Mouse (Mus musculus) liver, adult 2 months (tissue): ENCODE measurements at regions not wholly inside any gene's neighbourhood (a gene's known extent, or its start where the extent isn't known, plus 50 kb on each side); places are given as distances from the start of the nearest gene placed in this dataset.

ENCODE experiments used
- CTCF ChIP-seq: fragments of 200-500 bp; IDR thresholded peaks from 2 replicates; pipeline ENCODE4 v1.5.1; 2011; ENCODE audit warnings: low read depth, low read length, control low read depth
- POLR2A ChIP-seq: fragments of 200-500 bp; IDR thresholded peaks from 2 replicates; pipeline ENCODE4 v1.6.1; 2011; ENCODE audit warnings: low read length, control low read depth; ENCODE audit not compliant: insufficient read depth; ENCODE audit errors: extremely low read depth

DNA sequence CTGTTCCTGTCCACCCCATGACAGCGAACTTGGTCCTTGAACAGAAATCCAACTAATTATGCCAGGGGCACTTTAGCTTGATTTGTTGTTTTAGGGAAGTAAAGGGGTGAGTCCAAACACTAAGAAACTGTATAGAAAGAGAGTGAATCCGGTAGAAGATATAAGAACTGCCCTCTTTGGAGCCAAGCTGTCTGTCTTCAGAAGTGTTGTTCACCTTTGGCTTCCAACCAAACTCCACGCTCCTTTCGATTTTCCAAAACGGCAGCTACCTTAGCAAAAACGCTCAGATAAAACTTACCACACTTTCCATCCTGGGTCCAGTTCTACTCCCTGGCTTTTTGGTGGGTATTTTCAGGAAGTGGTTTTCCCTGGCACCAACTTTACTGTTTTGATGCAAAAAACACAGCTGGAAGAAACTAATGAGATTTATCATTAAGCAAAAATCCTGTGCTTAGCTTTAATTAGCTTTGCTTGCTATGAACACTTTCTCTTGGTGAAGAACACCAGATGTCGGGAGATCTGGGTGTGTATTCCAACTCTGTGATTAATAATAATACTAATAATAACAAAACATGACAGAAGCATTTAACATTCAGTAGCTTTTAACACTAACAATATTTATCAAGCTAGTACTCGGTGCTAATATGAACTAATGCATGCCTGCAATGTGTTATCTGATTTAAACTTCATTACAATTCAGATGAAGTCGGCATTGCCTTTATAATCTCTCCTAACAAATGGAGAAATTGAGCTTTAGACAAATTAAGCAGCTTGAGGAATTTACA lies 365.3 kb downstream of the Ets1 start:
- no peak for TF ChIP-seq CTCF
- TF ChIP-seq POLR2A = no peak
